Mouse (Mus musculus) midbrain, embryonic 16.5 days (tissue): ENCODE results near the gene Gabrr1. TPM values are rescaled to one million over a fixed set of nuclear protein-coding genes. Genes with fewer than 3 reads are reported as not detected.
A peak's percentile ranks its signal among the peaks of the same experiment; 100 is the strongest.

Source experiments
- ATAC-seq: fragments of 200-750 bp; cut with Nextera tagmentation; 2 replicates; pipeline ENCODE4 v1.8.0; 2017; ENCODE audit warnings: moderate TSS enrichment
- H3K27ac ChIP-seq: fragments of 300-500 bp; sonication (generic); 2 replicates; pipeline ENCODE4 v1.5.1; 2014; ENCODE audit warnings: mild to moderate bottlenecking, low read length, mixed read lengths
- H3K27me3 ChIP-seq: fragments of 300-500 bp; sonication (generic); 2 replicates; pipeline ENCODE4 v1.6.1; 2014; ENCODE audit warnings: low read depth, low read length, mixed read lengths; ENCODE audit not compliant: control insufficient read depth, insufficient read depth
- H3K36me3 ChIP-seq: fragments of 300-500 bp; sonication (generic); 2 replicates; pipeline ENCODE4 v1.6.1; 2014; ENCODE audit warnings: mild to moderate bottlenecking, low read length, moderate library complexity, mixed read lengths; ENCODE audit not compliant: control insufficient read depth, insufficient read depth
- H3K4me1 ChIP-seq: fragments of 300-500 bp; sonication (generic); 2 replicates; pipeline ENCODE4 v1.6.1; 2014; ENCODE audit warnings: mild to moderate bottlenecking, low read length, mixed read lengths; ENCODE audit not compliant: control insufficient read depth, insufficient read depth
- H3K4me2 ChIP-seq: fragments of 300-500 bp; sonication (generic); 2 replicates; pipeline ENCODE4 v1.6.1; 2014; ENCODE audit warnings: mild to moderate bottlenecking, low read length, mixed read lengths
- H3K4me3 ChIP-seq: fragments of 300-500 bp; sonication (generic); 2 replicates; pipeline ENCODE4 v1.5.1; 2014; ENCODE audit warnings: low read depth, mild to moderate bottlenecking, low read length, moderate library complexity, mixed read lengths
- H3K9ac ChIP-seq: fragments of 300-500 bp; sonication (generic); 2 replicates; pipeline ENCODE4 v1.6.1; 2014; ENCODE audit warnings: low read depth, low read length, mixed read lengths
- H3K9me3 ChIP-seq: fragments of 300-500 bp; sonication (generic); replicated peaks from 2 replicates; pipeline ENCODE4 v1.6.1; 2014; ENCODE audit warnings: mild to moderate bottlenecking, low read length, mixed read lengths; ENCODE audit not compliant: control insufficient read depth, poor library complexity, severe bottlenecking
- WGBS: fragments of 180-500 bp; shearing (Covaris S2); extraction: QIAGEN DNeasy Blood & Tissue Kit; methylation state at CpG from one replicate; pipeline ENCODE4 v1.1.7; 2014; 5-methylcytosine and 5-hydroxymethylcytosine counted together
- polyA plus RNA-seq: library from polyadenylated mRNA; unstranded; fragments of >200 nt; fragmentation: Nextera tagmentation; extraction: Ambion mirVana; gene quantifications from 2 replicates; pipeline ENCODE4 v1.2.1, GENCODE M21; 2015

Gene Gabrr1
- polyA plus RNA-seq, 1 experiment from 2014 or later, result 0.82 TPM

DNA sequence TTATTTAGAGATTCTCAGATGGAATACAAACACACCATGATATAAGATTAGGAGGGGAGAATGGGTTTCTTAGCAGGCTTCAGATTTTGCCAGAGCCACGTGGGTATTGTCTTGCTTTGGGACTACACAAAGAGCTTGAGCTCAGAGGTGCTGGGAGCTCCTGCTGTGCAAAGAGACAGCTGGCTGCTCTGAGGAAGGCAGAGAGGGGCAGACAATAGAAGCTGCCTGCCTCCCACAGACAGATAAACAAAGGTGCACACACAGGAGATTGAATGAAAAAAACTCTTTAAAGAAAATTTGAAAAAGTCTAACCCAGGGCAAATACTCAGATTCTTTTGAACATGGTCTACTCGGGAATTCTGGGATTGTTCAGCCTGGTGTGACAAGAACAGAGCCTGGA, 65.8 kb downstream of the Gabrr1 start:
- Histone ChIP-seq H3K36me3 (no peaks in the 10 kb centered on the region), H3K27ac (no peak overlapping the region), H3K9me3 (no peaks in the 10 kb centered on the region; the same call in 1 of the 2 replicates), H3K4me1 (no peaks in the 10 kb centered on the region), H3K4me2 (no peak overlapping the region), H3K9ac (no peak overlapping the region), H3K4me3 (no peak overlapping the region), H3K27me3 (no peaks in the 10 kb centered on the region)
- ATAC-seq, result no peak
- 3% methylated on average over 2 of the region's 2 CpGs for WGBS

DNA sequence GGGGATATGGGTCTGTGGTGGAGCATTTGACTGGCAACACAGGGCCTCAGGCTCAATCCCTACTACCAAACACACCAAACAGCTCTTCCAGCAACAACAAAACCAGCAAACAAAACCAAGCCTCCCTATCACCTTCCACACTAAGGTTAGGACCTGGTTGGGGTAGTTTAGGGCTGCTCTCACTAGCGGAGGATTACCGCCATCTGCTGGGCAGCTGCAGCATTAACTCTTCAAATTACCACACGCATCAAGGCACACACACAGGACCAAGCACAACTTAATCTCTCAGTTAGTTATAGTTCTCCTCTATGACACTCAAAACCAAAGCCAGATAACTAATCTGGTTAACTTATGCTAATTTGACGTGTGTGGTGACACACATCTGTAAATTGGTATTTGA, 72.4 kb downstream of the Gabrr1 start:
- Histone ChIP-seq H3K36me3 (no peaks in the 10 kb centered on the region), H3K27me3 (no peaks in the 10 kb centered on the region), H3K9ac (no peak overlapping the region), H3K4me1 (peaks cover 10% of the 10 kb centered on the region), H3K27ac (no peak overlapping the region), H3K4me3 (no peak overlapping the region), H3K4me2 (no peak overlapping the region), H3K9me3 (no peaks in the 10 kb centered on the region)
- 0% methylated on average over 4 of the region's 4 CpGs for WGBS
- ATAC-seq, result no peak

DNA sequence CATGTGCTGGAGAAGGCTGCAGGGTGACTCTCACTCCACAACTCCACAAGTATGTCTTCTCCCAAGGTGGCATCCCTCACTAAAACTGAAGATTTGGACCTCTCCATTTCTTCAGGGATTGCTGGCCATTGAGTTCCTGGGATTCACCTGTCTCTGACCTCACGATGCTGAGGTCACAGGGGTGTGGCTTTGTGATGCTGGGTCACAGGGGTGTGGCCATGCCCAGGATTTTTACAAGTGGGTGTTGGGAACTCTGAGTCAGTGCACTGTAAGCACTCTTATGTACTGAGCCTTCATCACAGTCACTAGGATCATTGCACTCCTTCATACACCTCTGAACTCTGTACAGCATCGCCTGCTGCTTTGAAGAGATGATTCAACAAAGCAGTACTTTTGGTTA, 75.2 kb downstream of the Gabrr1 start:
- WGBS, result 85% methylated on average over 2 of the region's 2 CpGs
- Histone ChIP-seq H3K9me3 (no peaks in the 10 kb centered on the region), H3K9ac (no peak overlapping the region), H3K4me2 (no peak overlapping the region), H3K4me3 (no peak overlapping the region), H3K36me3 (no peaks in the 10 kb centered on the region), H3K27me3 (no peaks in the 10 kb centered on the region), H3K27ac (no peak overlapping the region), H3K4me1 (peaks cover 13% of the 10 kb centered on the region)
- no peak for ATAC-seq

- Histone ChIP-seq H3K9ac (peak within 1 kb of the TSS; percentile 99), H3K4me3 (peak within 1 kb of the TSS; percentile 90), H3K4me1 (peaks cover 13% of the 10 kb centered on the region), H3K9me3 (no peaks in the 10 kb centered on the region), H3K27me3 (no peaks in the 10 kb centered on the region), H3K36me3 (no peaks in the 10 kb centered on the region), H3K27ac (peak within 1 kb of the TSS; percentile 95), H3K4me2 (peak within 1 kb of the TSS; percentile 83)
- ATAC-seq, result peak; percentile 93
- 2% methylated on average over 57 of the region's 65 CpGs for WGBS
Measured at GRCm38 (mm10) chr4:33208881-33209841, 76.8 kb downstream of the Gabrr1 start, which contains the start of gene Srsf12. Gene Srsf12 (plus strand): TSS chr4:33208991.

Other genes starting within 250 kb of the Gabrr1 start
- gene Ankrd6, start 181.7 kb upstream of the Gabrr1 start, polyA plus RNA-seq, result 35.7 and 37.9 TPM in 2 replicates
- gene Rragd, start 149.5 kb upstream of the Gabrr1 start, polyA plus RNA-seq, result 38.3 and 39.4 TPM in 2 replicates
- 63.2 and 66.4 TPM in 2 replicates for gene Ube2j1, start 101.1 kb upstream of the Gabrr1 start, polyA plus RNA-seq
- 0.34 and 0.80 TPM in 2 replicates for gene Gabrr2, start 69.5 kb upstream of the Gabrr1 start, polyA plus RNA-seq
- 1.9 and 2.0 TPM in 2 replicates for gene Pm20d2, start 57.2 kb downstream of the Gabrr1 start, polyA plus RNA-seq
- 73.3 and 82.4 TPM in 2 replicates for gene Srsf12, start 76.5 kb downstream of the Gabrr1 start, polyA plus RNA-seq
- 48.7 and 53.2 TPM in 2 replicates for gene Pnrc1, start 157.6 kb downstream of the Gabrr1 start, polyA plus RNA-seq
- gene Rngtt, start 177.8 kb downstream of the Gabrr1 start, polyA plus RNA-seq, result 22.9 and 27.8 TPM in 2 replicates